Mouse (Mus musculus) macrophage (primary cell): ENCODE measurements around the gene Cst8. TPM values are rescaled to one million over a fixed set of nuclear protein-coding genes. Genes with fewer than 3 reads are reported as not detected.

Experiments used
- H3K27ac ChIP-seq: fragments of 350-480 bp; formaldehyde crosslinking; 2 replicates; pipeline ENCODE4 v1.9.0; 2021
- H3K36me3 ChIP-seq: fragments of 350-480 bp; formaldehyde crosslinking; 2 replicates; pipeline ENCODE4 v1.9.0; 2021; ENCODE audit errors: inconsistent target
- H3K4me3 ChIP-seq: fragments of 350-480 bp; formaldehyde crosslinking; 2 replicates; pipeline ENCODE4 v1.9.0; 2021; ENCODE audit errors: inconsistent target
- H3K79me2 ChIP-seq: fragments of 350-480 bp; formaldehyde crosslinking; 2 replicates; pipeline ENCODE4 v1.9.0; 2021; ENCODE audit errors: inconsistent target
- WGBS: methylation state at CpG from one replicate; pipeline ENCODE4 v1.1.7; 2026; ENCODE audit warnings: inconsistent platforms; ENCODE audit not compliant: missing documents; 5-methylcytosine and 5-hydroxymethylcytosine counted together
- polyA plus RNA-seq: library from polyadenylated mRNA; stranded (reverse); fragments of 250-400 nt; gene quantifications from 3 replicates; pipeline ENCODE4 v1.2.4, GENCODE M21; 2018; ENCODE audit warnings: inconsistent platforms

The Cst8 gene
- polyA plus RNA-seq, 1 experiment from 2014 or later: not detected

DNA sequence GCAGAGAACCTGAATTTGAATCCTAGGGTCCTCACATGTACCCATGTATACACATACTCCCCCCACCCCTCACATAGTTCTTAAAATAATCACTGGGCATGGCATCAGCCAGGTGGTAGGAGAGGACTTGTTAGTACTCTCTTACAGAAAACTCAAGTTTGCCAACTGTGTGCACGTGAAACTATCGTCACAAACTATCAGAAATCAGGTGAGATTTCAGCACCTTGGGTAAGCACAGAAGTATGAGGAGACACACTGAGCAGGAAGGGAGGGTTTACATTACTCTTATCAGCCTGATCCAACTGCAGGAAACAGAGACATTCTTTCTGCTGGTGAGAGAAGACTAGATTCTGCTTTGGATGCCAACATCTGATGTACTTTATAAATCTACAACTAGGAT is 40.6 kb downstream of the Cst8 start:
- no peaks in the 10 kb centered on the region for H3K36me3 ChIP-seq
- H3K27ac ChIP-seq: no peak overlapping the region
- H3K4me3 ChIP-seq: no peak overlapping the region
- H3K79me2 ChIP-seq: no peaks in the 10 kb centered on the region
- 43% methylated on average over 2 of the region's 2 CpGs for WGBS

GRCm38 (mm10) chr2:148851116-148851906 is 52.7 kb downstream of the Cst8 start:
- Histone ChIP-seq H3K4me3 (no peak overlapping the region), H3K36me3 (no peaks in the 10 kb centered on the region), H3K27ac (no peak overlapping the region), H3K79me2 (no peaks in the 10 kb centered on the region)
- 37% methylated on average over 8 of the region's 8 CpGs for WGBS

Other genes with a start within 250 kb of the Cst8 start
- 10.2 to 26.7 TPM (median 15.0 TPM) in 3 replicates for gene Nxt1, start 126.2 kb upstream of the Cst8 start, polyA plus RNA-seq
- 11.9 to 18.3 TPM (median 16.6 TPM) in 3 replicates for gene Gzf1, start 117.8 kb upstream of the Cst8 start, polyA plus RNA-seq
- 0.69 to 0.97 TPM (median 0.83 TPM) in 3 replicates for gene Napb, start 66.3 kb upstream of the Cst8 start, polyA plus RNA-seq
- not detected in 3 replicates for gene Cstl1, start 48.4 kb upstream of the Cst8 start, polyA plus RNA-seq
- gene Cst11, start 27.3 kb upstream of the Cst8 start, polyA plus RNA-seq: not detected in 3 replicates
- not detected in 3 replicates for gene 8030411F24Rik, start 16.8 kb upstream of the Cst8 start, polyA plus RNA-seq
- not detected in 3 replicates for gene Cst12, start 9.4 kb upstream of the Cst8 start, polyA plus RNA-seq
- gene Cst13, start 21.3 kb downstream of the Cst8 start, polyA plus RNA-seq: not detected in 3 replicates
- not detected in 3 replicates for gene Cst9, start 36.4 kb downstream of the Cst8 start, polyA plus RNA-seq
- gene 9230104L09Rik, start 66.3 kb downstream of the Cst8 start, polyA plus RNA-seq: not detected in 3 replicates
- gene Cst3, start 76.9 kb downstream of the Cst8 start, polyA plus RNA-seq: 941 to 1,840 TPM (median 1,489 TPM) in 3 replicates
- not detected in 3 replicates for gene Gm1330, start 204.5 kb downstream of the Cst8 start, polyA plus RNA-seq
- gene Gm10750, start 218.5 kb downstream of the Cst8 start, polyA plus RNA-seq: not detected in 3 replicates